Mouse (Mus musculus) E14TG2a.4 (cell line): ENCODE data around the gene Fut7.

Experiments
- H3K27me3 ChIP-seq: 2 replicates; pipeline ENCODE4 v1.6.1; 2014; ENCODE audit warnings: low read length, control low read depth; ENCODE audit not compliant: insufficient read depth
- H3K36me3 ChIP-seq: 2 replicates; pipeline ENCODE4 v1.6.1; 2014; ENCODE audit warnings: low read length, control low read depth; ENCODE audit not compliant: insufficient read depth
- H3K4me1 ChIP-seq: replicated peaks from 2 replicates; pipeline ENCODE4 v1.6.1; 2014; ENCODE audit warnings: low read depth, low read length, control low read depth
- H3K4me3 ChIP-seq: replicated peaks from 2 replicates; pipeline ENCODE4 v1.5.1; 2014; ENCODE audit warnings: mild to moderate bottlenecking, low read length
- H3K9me3 ChIP-seq: 2 replicates; pipeline ENCODE4 v1.6.1; 2014; ENCODE audit warnings: low read length, control low read depth
- CTCF ChIP-seq: conservative IDR thresholded peaks from 2 replicates; pipeline ENCODE4 v1.5.1; 2014; ENCODE audit warnings: low read length
- NANOG ChIP-seq: IDR thresholded peaks from 2 replicates; pipeline ENCODE4 v1.6.1; 2014; ENCODE audit warnings: borderline replicate concordance, low read length, mixed read lengths
- POU5F1 ChIP-seq: IDR thresholded peaks from 2 replicates; pipeline ENCODE4 v1.6.1; 2014; ENCODE audit warnings: low read length, borderline replicate concordance

Gene Fut7

DNA sequence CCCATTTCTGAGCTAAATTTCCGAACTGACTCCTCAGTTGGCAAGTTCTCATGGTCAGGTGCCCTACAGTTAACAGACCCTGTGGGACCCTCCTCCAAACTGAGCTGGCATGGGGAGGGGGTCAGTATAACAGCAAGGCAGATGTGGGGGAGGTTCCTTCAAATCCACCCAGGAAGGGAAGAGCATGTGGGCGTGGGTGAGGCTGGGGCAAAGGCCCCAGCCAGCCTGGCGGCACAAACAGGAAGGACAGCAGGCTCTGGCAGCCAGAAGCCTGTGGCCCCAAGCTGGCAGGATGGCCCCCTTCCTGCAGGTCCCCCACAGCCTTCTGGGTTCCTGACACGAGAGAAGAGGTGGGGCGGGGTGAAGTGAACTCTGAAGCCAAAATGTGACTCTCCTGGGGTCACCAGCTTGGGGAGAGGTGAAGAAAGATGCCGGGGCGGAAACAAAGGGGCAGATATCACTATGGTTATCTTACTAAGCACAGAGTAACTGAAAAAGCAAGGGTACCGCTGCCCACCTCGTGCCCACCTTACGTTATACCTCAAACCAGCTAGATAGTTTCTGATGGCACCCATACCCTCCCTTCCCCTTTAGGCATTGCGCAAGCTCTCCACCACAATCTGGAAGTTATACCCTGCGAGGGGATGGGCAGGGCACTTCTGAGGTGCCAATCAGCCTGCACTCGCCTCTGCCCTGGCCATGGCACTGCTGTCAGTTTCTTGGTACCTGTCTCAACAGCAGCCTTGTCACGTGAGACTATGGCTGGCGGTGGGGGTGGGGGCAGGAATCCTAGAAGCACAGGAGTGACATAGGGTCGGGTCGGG, at the start of gene Fut7:
Gene Fut7 (plus strand): TSS at position 681 of the 824 bp plus-strand sequence.
- TF ChIP-seq CTCF (no peak), NANOG (no peak), POU5F1 (no peak)
- Histone ChIP-seq H3K4me3 (no peak within 1 kb of the TSS), H3K36me3 (no peaks in the 10 kb centered on the region), H3K4me1 (peaks cover 40% of the 10 kb centered on the region), H3K27me3 (peaks cover 50% of the 10 kb centered on the region), H3K9me3 (no peaks in the 10 kb centered on the region)

- no peak for TF ChIP-seq NANOG
- no peak for TF ChIP-seq POU5F1
- H3K27me3 ChIP-seq: peaks cover 26% of the 10 kb centered on the region
- H3K9me3 ChIP-seq: no peaks in the 10 kb centered on the region
- peak overlapping the region; percentile 92 for H3K4me3 ChIP-seq
- H3K36me3 ChIP-seq: peaks cover 50% of the 10 kb centered on the region
- peaks cover 47% of the 10 kb centered on the region for H3K4me1 ChIP-seq
These were observed 49.6 kb upstream of the Fut7 start for GRCm38 (mm10) chr2:25373431-25373830.

- Histone ChIP-seq H3K9me3 (no peaks in the 10 kb centered on the region), H3K4me1 (peaks cover 72% of the 10 kb centered on the region), H3K4me3 (no peak overlapping the region), H3K27me3 (peaks cover 20% of the 10 kb centered on the region), H3K36me3 (peaks cover 55% of the 10 kb centered on the region)
- peak; percentile 93 for TF ChIP-seq CTCF
- no peak for TF ChIP-seq POU5F1
These were observed 46.5 kb upstream of the Fut7 start for GRCm38 (mm10) chr2:25376589-25376988.

- TF ChIP-seq POU5F1 (no peak), NANOG (no peak), CTCF (no peak)
- Histone ChIP-seq H3K36me3 (no peaks in the 10 kb centered on the region), H3K4me1 (peaks cover 44% of the 10 kb centered on the region), H3K4me3 (no peak overlapping the region), H3K9me3 (no peaks in the 10 kb centered on the region), H3K27me3 (peaks cover 17% of the 10 kb centered on the region)
These were observed 38.6 kb upstream of the Fut7 start for GRCm38 (mm10) chr2:25384492-25384891.

GRCm38 (mm10) chr2:25391266-25391665, 31.8 kb upstream of the Fut7 start:
- H3K4me1 ChIP-seq: peaks cover 24% of the 10 kb centered on the region
- TF ChIP-seq POU5F1: no peak
- no peak for TF ChIP-seq NANOG
- TF ChIP-seq CTCF: no peak
- H3K9me3 ChIP-seq: no peaks in the 10 kb centered on the region
- H3K27me3 ChIP-seq: peaks cover 43% of the 10 kb centered on the region
- no peaks in the 10 kb centered on the region for H3K36me3 ChIP-seq
- no peak overlapping the region for H3K4me3 ChIP-seq

GRCm38 (mm10) chr2:25394281-25395221, 28.5 kb upstream of the Fut7 start:
- TF ChIP-seq NANOG: no peak
- TF ChIP-seq POU5F1: no peak
- no peak for TF ChIP-seq CTCF
- Histone ChIP-seq H3K4me3 (no peak overlapping the region), H3K36me3 (no peaks in the 10 kb centered on the region), H3K27me3 (peaks cover 70% of the 10 kb centered on the region), H3K9me3 (no peaks in the 10 kb centered on the region), H3K4me1 (peaks cover 31% of the 10 kb centered on the region)

DNA sequence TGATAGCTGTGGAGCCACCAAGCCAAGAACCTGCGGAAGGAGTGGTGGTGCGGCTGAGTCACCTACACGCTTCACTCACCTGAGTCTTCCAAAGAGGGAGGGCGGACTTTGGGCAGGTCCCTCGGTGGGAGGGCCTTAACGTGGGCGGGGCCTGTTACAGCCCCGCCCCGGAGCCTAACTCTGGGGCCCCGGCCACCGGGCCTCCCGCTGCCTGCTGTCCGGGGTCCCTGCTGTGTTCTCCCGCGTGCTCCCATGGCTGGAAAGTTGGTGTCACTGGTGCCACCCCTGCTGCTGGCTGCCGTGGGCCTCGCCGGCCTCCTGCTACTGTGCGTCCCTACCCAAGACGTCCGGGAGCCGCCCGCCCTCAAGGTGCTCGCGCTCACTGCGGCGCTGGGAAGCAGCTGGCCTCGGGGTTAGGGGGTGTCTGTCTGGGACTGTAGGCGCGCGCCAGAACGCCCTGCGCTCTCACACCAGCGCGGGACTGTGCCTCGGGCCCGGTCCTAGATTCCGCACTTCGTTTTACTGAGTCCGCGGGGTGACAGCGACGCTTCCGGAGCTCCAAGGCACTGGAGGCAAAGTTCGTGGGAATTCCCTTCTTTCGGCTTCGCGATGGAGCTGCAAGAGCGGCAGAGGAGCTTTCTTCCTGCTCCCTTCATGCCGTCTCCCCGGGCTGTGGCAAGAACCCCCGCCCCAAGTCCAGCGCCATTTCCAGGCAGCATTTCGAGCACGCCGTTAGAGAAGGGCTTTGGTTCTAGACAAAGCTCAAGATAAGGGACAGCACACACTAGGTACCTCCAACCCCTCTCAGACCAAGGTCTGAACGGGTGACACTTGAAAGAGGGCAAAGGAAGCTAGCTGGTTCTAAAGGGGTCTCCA, 27.1 kb upstream of the Fut7 start, which contains the start of gene Entpd2:
Gene Entpd2 (plus strand): TSS at position 154 of the 876 bp plus-strand sequence.
- Histone ChIP-seq H3K4me1 (peaks cover 39% of the 10 kb centered on the region), H3K4me3 (peak within 1 kb of the TSS; percentile 86), H3K36me3 (no peaks in the 10 kb centered on the region), H3K27me3 (peaks cover 84% of the 10 kb centered on the region), H3K9me3 (no peaks in the 10 kb centered on the region)
- no peak for TF ChIP-seq CTCF
- no peak for TF ChIP-seq POU5F1
- no peak for TF ChIP-seq NANOG

DNA sequence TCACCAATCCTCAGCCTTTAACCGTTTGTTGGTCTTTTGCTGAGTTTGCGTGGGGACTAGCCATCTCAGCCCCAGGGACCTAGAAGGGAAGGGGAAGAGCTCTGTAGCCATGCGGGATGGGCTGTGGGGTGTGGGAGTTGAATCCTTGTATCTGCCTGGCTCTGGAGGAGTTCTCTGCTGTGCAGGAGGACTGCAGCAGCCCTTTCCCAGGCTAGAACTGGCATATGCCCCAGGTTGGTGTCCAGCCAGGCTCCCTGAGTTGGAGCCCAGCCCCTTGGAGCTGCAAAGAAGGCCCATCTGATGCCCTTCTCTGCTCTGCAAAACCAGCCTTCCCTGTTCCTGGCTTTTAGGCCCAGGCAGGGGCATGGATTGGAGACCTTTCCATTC, 26.5 kb upstream of the Fut7 start:
- Histone ChIP-seq H3K27me3 (peaks cover 90% of the 10 kb centered on the region), H3K36me3 (no peaks in the 10 kb centered on the region), H3K4me1 (peaks cover 40% of the 10 kb centered on the region), H3K4me3 (peak overlapping the region; percentile 86), H3K9me3 (no peaks in the 10 kb centered on the region)
- TF ChIP-seq CTCF (no peak), POU5F1 (no peak), NANOG (no peak)
